Mouse (Mus musculus): ENCODE measurements at regions not wholly inside any gene's neighbourhood (a gene's known extent, or its start where the extent isn't known, plus 50 kb on each side); places are given as distances from the start of the nearest gene placed in this dataset. TPM values are rescaled to one million over a fixed set of nuclear protein-coding genes. Genes with fewer than 3 reads are reported as not detected.
A peak's percentile ranks its signal among the peaks of the same experiment; 100 is the strongest.

DNA sequence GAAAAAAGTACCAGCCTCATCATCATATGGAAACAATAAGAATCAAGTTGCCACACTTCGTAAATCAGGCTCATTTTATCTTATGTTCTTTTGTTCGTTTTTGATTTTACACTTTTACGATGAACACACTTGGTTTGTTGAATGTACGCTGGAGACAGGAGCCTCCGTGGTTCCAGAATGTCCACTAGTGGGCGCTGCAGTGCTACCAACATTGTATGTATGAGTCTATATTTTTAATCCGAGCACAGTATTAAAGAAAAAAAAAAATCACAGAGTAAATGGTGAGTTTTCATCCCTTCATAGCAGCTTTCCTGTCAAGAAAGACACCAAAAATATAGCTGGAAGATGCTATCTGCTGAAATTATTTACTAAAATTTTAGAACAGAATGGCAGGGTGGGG lies 60.6 kb upstream of the Zfhx3 start:
- Histone ChIP-seq H3K4me2 (no peak overlapping the region), H3K9ac (ENCODE audit: low read depth, low read length) (no peak overlapping the region), H3K4me3 (ENCODE audit: low read depth, low read length) (no peak overlapping the region), H3K4me1 (ENCODE audit: control insufficient read depth, insufficient read depth, low read length) (peaks cover 7% of the 10 kb centered on the region; the same call in 1 of the 2 replicates), H3K27ac (ENCODE audit: low read depth, low read length) (no peak overlapping the region), H3K36me3 (ENCODE audit: control insufficient read depth, insufficient read depth, low read length) (no peaks in the 10 kb centered on the region), H3K27me3 (ENCODE audit: control insufficient read depth, insufficient read depth, low read length) (no peaks in the 10 kb centered on the region), H3K9me3 (replicated peaks; ENCODE audit: control insufficient read depth, low read length) (no peaks in the 10 kb centered on the region)
- ATAC-seq (replicated peaks; ENCODE audit: insufficient number of reproducible peaks, low FRiP score, low TSS enrichment): no peak
- WGBS (ENCODE audit: insufficient replicate concordance): 24% methylated on average over 7 of the region's 7 CpGs

DNA sequence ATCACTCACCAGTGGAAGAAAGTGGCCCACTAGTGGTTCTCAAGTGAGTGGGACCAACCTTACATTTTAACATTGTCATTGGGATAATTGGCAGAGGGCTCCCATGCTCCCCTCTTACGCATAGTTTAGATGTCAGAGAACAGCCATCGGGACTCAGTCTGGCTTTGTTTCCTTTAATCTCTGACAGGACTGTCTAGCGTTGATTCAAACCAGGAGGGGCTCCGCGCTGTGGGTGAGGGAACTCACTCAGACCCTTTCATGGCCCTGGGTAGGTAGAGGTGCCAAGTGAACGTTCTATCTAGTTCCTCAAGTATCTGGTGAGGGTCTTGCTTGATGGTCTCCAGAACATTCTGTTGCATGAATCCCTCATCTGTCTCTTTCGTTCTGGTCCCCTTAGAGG lies 56.9 kb upstream of the Zfhx3 start:
- Histone ChIP-seq H3K9ac (ENCODE audit: low read depth, low read length) (no peak overlapping the region), H3K4me3 (ENCODE audit: low read depth, low read length) (no peak overlapping the region), H3K27me3 (ENCODE audit: control insufficient read depth, insufficient read depth, low read length) (no peaks in the 10 kb centered on the region), H3K27ac (ENCODE audit: low read depth, low read length) (no peak overlapping the region), H3K9me3 (replicated peaks; ENCODE audit: control insufficient read depth, low read length) (no peaks in the 10 kb centered on the region), H3K36me3 (ENCODE audit: control insufficient read depth, insufficient read depth, low read length) (no peaks in the 10 kb centered on the region), H3K4me2 (no peak overlapping the region), H3K4me1 (ENCODE audit: control insufficient read depth, insufficient read depth, low read length) (peaks cover 7% of the 10 kb centered on the region; the same call in 1 of the 2 replicates)
- no peak; the same call in 1 of the 2 replicates for ATAC-seq (replicated peaks; ENCODE audit: insufficient number of reproducible peaks, low FRiP score, low TSS enrichment)
- 24% methylated on average over 7 of the region's 7 CpGs for WGBS (ENCODE audit: insufficient replicate concordance)

DNA sequence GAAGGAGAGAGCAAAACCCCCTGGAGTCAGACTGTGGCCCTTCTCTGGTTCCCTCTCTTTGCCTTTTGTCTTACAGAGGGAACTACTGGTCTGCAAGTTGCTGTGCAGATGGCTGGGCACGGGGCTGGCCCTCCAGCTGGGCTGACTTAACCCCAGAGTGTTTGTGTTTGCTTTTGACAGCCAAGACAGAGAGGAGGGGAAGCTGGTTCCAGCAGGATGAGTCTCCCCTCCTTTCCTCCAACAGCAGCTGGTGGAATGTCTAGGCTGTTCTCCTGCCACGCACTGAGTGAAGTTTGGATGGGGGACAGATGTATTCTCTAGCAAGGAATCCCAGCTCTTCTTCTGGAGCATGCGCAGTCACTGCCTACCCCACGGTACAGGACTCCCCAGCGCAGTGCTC lies 56.5 kb upstream of the Zfhx3 start:
- WGBS (ENCODE audit: insufficient replicate concordance): 55% methylated on average over 5 of the region's 5 CpGs
- H3K4me1 ChIP-seq (ENCODE audit: control insufficient read depth, insufficient read depth, low read length): peaks cover 7% of the 10 kb centered on the region; the same call in 1 of the 2 replicates
- no peak overlapping the region for H3K9ac ChIP-seq (ENCODE audit: low read depth, low read length)
- H3K27me3 ChIP-seq (ENCODE audit: control insufficient read depth, insufficient read depth, low read length): no peaks in the 10 kb centered on the region
- no peak overlapping the region for H3K27ac ChIP-seq (ENCODE audit: low read depth, low read length)
- H3K4me3 ChIP-seq (ENCODE audit: low read depth, low read length): no peak overlapping the region
- no peak for ATAC-seq (replicated peaks; ENCODE audit: insufficient number of reproducible peaks, low FRiP score, low TSS enrichment)
- H3K9me3 ChIP-seq (replicated peaks; ENCODE audit: control insufficient read depth, low read length): no peaks in the 10 kb centered on the region
- H3K4me2 ChIP-seq: no peak overlapping the region
- H3K36me3 ChIP-seq (ENCODE audit: control insufficient read depth, insufficient read depth, low read length): no peaks in the 10 kb centered on the region

DNA sequence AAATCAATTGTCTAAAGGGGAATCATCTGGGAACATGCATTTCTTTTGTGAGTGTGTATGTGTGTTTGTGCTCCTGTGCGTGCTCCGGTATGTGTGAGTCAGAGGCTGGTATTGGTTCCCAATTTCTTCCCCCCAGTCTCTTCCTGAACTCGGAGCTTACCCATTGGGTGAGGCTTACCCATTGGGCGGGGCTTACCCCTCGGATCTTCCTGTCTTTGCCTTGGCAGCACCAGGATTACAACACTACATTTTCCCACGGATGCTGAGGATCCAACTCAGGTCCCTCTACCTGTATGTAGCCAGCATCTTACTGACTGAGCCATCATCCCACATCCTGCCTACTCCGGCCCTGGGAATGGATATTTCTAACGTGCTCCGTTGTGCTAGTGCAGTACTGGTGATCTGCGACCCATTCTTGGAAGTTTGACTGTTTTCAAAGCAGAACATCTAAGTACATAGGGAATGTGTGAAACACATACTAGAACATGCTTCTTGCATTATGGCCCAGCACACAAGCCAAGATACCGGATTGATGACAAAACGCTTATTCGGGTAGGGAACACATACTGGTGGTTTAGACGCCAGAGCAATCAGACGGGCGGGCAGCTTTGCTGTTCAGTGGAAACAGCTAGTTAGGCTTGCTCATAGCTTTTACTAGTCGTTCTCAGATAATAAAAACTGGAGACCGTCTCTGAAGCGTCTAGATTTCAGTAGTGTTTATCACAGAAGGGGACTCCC lies 55.8 kb upstream of the Zfhx3 start:
- H3K4me2 ChIP-seq: no peak overlapping the region
- 81% methylated on average over 19 of the region's 19 CpGs for WGBS (ENCODE audit: insufficient replicate concordance)

DNA sequence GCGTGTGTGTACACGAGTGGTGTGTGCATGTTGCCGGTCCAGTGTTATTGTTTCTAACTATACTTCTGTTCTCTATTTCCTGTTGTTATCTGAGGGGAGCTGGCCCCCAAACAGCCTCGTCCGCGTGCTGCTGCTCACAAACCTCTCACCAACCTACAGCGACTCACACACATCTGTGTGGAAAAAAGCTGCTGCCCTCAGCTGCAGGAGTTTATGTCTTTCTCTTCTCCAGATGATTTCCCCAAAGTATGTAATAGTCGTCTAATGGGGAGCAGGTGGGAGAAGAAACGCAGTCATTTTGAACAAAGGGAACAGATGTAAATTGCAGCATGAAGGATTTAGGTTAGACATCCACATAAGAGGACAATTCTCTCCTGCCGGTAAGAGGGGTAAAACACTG lies 55.1 kb upstream of the Zfhx3 start:
- Histone ChIP-seq H3K9me3 (replicated peaks; ENCODE audit: control insufficient read depth, low read length) (no peaks in the 10 kb centered on the region), H3K27me3 (ENCODE audit: control insufficient read depth, insufficient read depth, low read length) (no peaks in the 10 kb centered on the region), H3K36me3 (ENCODE audit: control insufficient read depth, insufficient read depth, low read length) (no peaks in the 10 kb centered on the region), H3K9ac (ENCODE audit: low read depth, low read length) (no peak overlapping the region), H3K4me1 (ENCODE audit: control insufficient read depth, insufficient read depth, low read length) (peaks cover 7% of the 10 kb centered on the region; the same call in 1 of the 2 replicates), H3K4me3 (ENCODE audit: low read depth, low read length) (no peak overlapping the region), H3K4me2 (peak overlapping the region; percentile 20), H3K27ac (ENCODE audit: low read depth, low read length) (no peak overlapping the region)
- 58% methylated on average over 10 of the region's 10 CpGs for WGBS (ENCODE audit: insufficient replicate concordance)
- ATAC-seq (replicated peaks; ENCODE audit: insufficient number of reproducible peaks, low FRiP score, low TSS enrichment): no peak

More for the DNA sequence above, 55.8 kb upstream of the Zfhx3 start:
- H3K4me3 ChIP-seq (ENCODE audit: low read depth, low read length): no peak overlapping the region
- no peaks in the 10 kb centered on the region for H3K9me3 ChIP-seq (replicated peaks; ENCODE audit: control insufficient read depth, low read length)
- H3K4me1 ChIP-seq (ENCODE audit: control insufficient read depth, insufficient read depth, low read length): peaks cover 7% of the 10 kb centered on the region; the same call in 1 of the 2 replicates
- no peak overlapping the region for H3K27ac ChIP-seq (ENCODE audit: low read depth, low read length)
- ATAC-seq (replicated peaks; ENCODE audit: insufficient number of reproducible peaks, low FRiP score, low TSS enrichment): no peak
- no peaks in the 10 kb centered on the region for H3K36me3 ChIP-seq (ENCODE audit: control insufficient read depth, insufficient read depth, low read length)
- H3K27me3 ChIP-seq (ENCODE audit: control insufficient read depth, insufficient read depth, low read length): no peaks in the 10 kb centered on the region
- no peak overlapping the region for H3K9ac ChIP-seq (ENCODE audit: low read depth, low read length)

DNA sequence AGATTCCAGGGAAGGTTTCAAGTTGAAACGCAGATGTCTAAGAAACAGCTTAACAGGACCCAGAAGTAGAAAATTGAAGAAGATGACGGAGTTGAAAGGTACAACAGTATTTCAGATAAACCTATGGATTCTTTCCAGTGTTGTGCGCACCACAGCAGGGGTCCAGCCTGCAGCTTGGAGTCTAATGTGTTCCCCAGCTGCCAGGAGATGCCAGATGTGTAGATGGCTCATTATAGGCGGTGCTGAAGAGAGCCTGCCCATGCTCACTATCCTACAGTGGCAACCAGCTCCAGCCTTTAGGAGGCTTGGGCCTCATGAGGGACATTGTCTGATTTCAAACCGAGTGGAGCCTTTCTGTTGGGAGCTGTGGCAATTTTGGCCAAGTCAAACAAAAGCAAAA lies 51.5 kb upstream of the Zfhx3 start:
- WGBS (ENCODE audit: insufficient replicate concordance): 71% methylated on average over 5 of the region's 5 CpGs
- no peaks in the 10 kb centered on the region for H3K27me3 ChIP-seq (ENCODE audit: control insufficient read depth, insufficient read depth, low read length)

More for the DNA sequence above, 51.5 kb upstream of the Zfhx3 start:
- Histone ChIP-seq H3K36me3 (ENCODE audit: control insufficient read depth, insufficient read depth, low read length) (no peaks in the 10 kb centered on the region), H3K9me3 (replicated peaks; ENCODE audit: control insufficient read depth, low read length) (no peaks in the 10 kb centered on the region), H3K4me3 (ENCODE audit: low read depth, low read length) (no peak overlapping the region), H3K9ac (ENCODE audit: low read depth, low read length) (no peak overlapping the region), H3K4me1 (ENCODE audit: control insufficient read depth, insufficient read depth, low read length) (peaks cover 2% of the 10 kb centered on the region; the same call in 1 of the 2 replicates), H3K27ac (ENCODE audit: low read depth, low read length) (no peak overlapping the region), H3K4me2 (no peak overlapping the region)
- ATAC-seq (replicated peaks; ENCODE audit: insufficient number of reproducible peaks, low FRiP score, low TSS enrichment): no peak

Small RNAs in the stretch of these regions (microRNA-seq; reads per million reads assigned to microRNA genes)
- gene Gm22825 (ENCODE audit: borderline number of aligned reads) (not detected), gene Gm23646 (ENCODE audit: borderline number of aligned reads) (not detected)

Measured in heart, embryonic 11.5 days (tissue).